Mouse (Mus musculus): ENCODE measurements around the gene Mid1.

GRCm38 (mm10) chrX:169830052-169830451, 145.1 kb downstream of the Mid1 start:
- no peak for TF ChIP-seq POLR2A (IDR thresholded peaks at IDR 0.05; ENCODE audit: insufficient read length, low read depth)
- TF ChIP-seq TCF3 (IDR thresholded peaks at IDR 0.05; ENCODE audit: insufficient read length, low read depth), result no peak
- no peak for TF ChIP-seq MYOD1 (IDR thresholded peaks at IDR 0.05; ENCODE audit: control insufficient read depth in 1 of 3, insufficient read length in 2 of 3, low read depth in 2 of 3)
- no peak for TF ChIP-seq MAX (IDR thresholded peaks at IDR 0.05; ENCODE audit: low read depth)
- TF ChIP-seq USF1 (IDR thresholded peaks at IDR 0.05; ENCODE audit: low read depth), result no peak
- no peak for TF ChIP-seq CEBPB (IDR thresholded peaks at IDR 0.05; ENCODE audit: insufficient read depth, poor library complexity, severe bottlenecking)
- no peak for TF ChIP-seq E2F4 (IDR thresholded peaks at IDR 0.05; ENCODE audit: insufficient read depth)
- no peak for TF ChIP-seq POLR2AphosphoS2 (IDR thresholded peaks at IDR 0.05; ENCODE audit: insufficient read length, low read depth)
- no peak for TF ChIP-seq TCF12 (IDR thresholded peaks at IDR 0.05; ENCODE audit: insufficient read depth, poor library complexity, severe bottlenecking)
- TF ChIP-seq MYOG (IDR thresholded peaks at IDR 0.05; ENCODE audit: control insufficient read depth in 1 of 3, insufficient read depth in 1 of 3, insufficient read length in 2 of 3, low read depth in 2 of 3), result no peak
- TF ChIP-seq SRF (IDR thresholded peaks at IDR 0.05; ENCODE audit: control insufficient read depth, insufficient read length, low read depth), result no peak
- TF ChIP-seq REST (IDR thresholded peaks at IDR 0.05; ENCODE audit: insufficient read depth, insufficient read length), result no peak

Measured in myocyte (in vitro differentiated cells).